Mouse (Mus musculus) lung, postnatal 0 days (tissue): ENCODE data around the gene Tnnt2.

Experiments used
- CTCF ChIP-seq: IDR thresholded peaks from 2 replicates; pipeline ENCODE4 v1.5.1; 2016; ENCODE audit warnings: antibody characterized with exemption, mild to moderate bottlenecking
- EP300 ChIP-seq: IDR thresholded peaks from 2 replicates; pipeline ENCODE4 v1.6.1; 2016; ENCODE audit warnings: antibody characterized with exemption, mild to moderate bottlenecking, control low read depth

- no peak for TF ChIP-seq EP300
- TF ChIP-seq CTCF: no peak
These were observed 59.2 kb downstream of the Tnnt2 start for GRCm38 (mm10) chr1:135895367-135895766.
